Mouse (Mus musculus) gastrocnemius, postnatal 10 days (tissue): Measurements from ENCODE around the gene Iqgap1. TPM values are rescaled to one million over a fixed set of nuclear protein-coding genes. Genes with fewer than 3 reads are reported as not detected.

Experiments used
- DNase-seq: peaks from one replicate; pipeline ENCODE4 v3.0.0; 2021; ENCODE audit warnings: mixed read lengths
- long read RNA-seq, 2 experiments: library from polyadenylated mRNA; stranded (forward); transcript quantifications; one replicate each; pipeline ENCODE4 v2.0.0; 2021
- total RNA-seq, 2 experiments: library from RNA; stranded (reverse); gene quantifications; 2 replicates each; pipeline ENCODE4 v1.2.3; 2021

The Iqgap1 gene
- 10 to 100 TPM; 38.7 to 60.1 TPM for total RNA-seq
- long read RNA-seq, experiment 1, full-length matches to known transcripts: 9 of 19 reads
- long read RNA-seq, experiment 1, partial matches to known transcripts: 8 of 19 reads
- long read RNA-seq, experiment 1, other reads (novel, unspliced or antisense): 2 of 19 reads
- long read RNA-seq, experiment 2, full-length matches to known transcripts: 7 of 18 reads
- long read RNA-seq, experiment 2, partial matches to known transcripts: 7 of 18 reads
- long read RNA-seq, experiment 2, other reads (novel, unspliced or antisense): 4 of 18 reads

- no peak for DNase-seq
Observed at GRCm38 (mm10) chr7:80825843-80826403, at the start of gene Iqgap1. Iqgap1 (minus strand) TSS chr7:80825974.

- DNase-seq: no peak
Observed at GRCm38 (mm10) chr7:80873631-80874030, 47.9 kb upstream of the Iqgap1 start.

GRCm38 (mm10) chr7:80873038-80873437, 47.3 kb upstream of the Iqgap1 start:
- DNase-seq: no peak

GRCm38 (mm10) chr7:80868686-80869085, 42.9 kb upstream of the Iqgap1 start:
- no peak for DNase-seq

GRCm38 (mm10) chr7:80866514-80867147, 40.9 kb upstream of the Iqgap1 start:
- no peak for DNase-seq

GRCm38 (mm10) chr7:80865521-80865920, 39.7 kb upstream of the Iqgap1 start:
- no peak for DNase-seq

GRCm38 (mm10) chr7:80864831-80865230, 39.1 kb upstream of the Iqgap1 start:
- DNase-seq: no peak

GRCm38 (mm10) chr7:80864151-80864550, 38.4 kb upstream of the Iqgap1 start:
- DNase-seq: no peak

- DNase-seq: no peak
Observed at GRCm38 (mm10) chr7:80863520-80863919, 37.7 kb upstream of the Iqgap1 start.

- no peak for DNase-seq
Observed at GRCm38 (mm10) chr7:80862475-80862874, 36.7 kb upstream of the Iqgap1 start.

GRCm38 (mm10) chr7:80860729-80861274, 35.0 kb upstream of the Iqgap1 start, which contains the start of gene Zscan2:
Zscan2 (plus strand) TSS chr7:80860920.
- DNase-seq: peak; percentile 75

- DNase-seq: peak; percentile 26
Observed at GRCm38 (mm10) chr7:80860227-80860626, 34.5 kb upstream of the Iqgap1 start.

- peak; percentile 80 for DNase-seq
Observed at GRCm38 (mm10) chr7:80857181-80857580, 31.4 kb upstream of the Iqgap1 start.

GRCm38 (mm10) chr7:80855316-80855715, 29.5 kb upstream of the Iqgap1 start:
- DNase-seq: no peak

GRCm38 (mm10) chr7:80853218-80853617, 27.4 kb upstream of the Iqgap1 start:
- DNase-seq: no peak

- no peak for DNase-seq
Observed at GRCm38 (mm10) chr7:80850520-80850919, 24.7 kb upstream of the Iqgap1 start.

GRCm38 (mm10) chr7:80849710-80850109, 23.9 kb upstream of the Iqgap1 start:
- no peak for DNase-seq

GRCm38 (mm10) chr7:80849267-80849666, 23.5 kb upstream of the Iqgap1 start:
- DNase-seq: no peak

- no peak for DNase-seq
Observed at GRCm38 (mm10) chr7:80846709-80847108, 20.9 kb upstream of the Iqgap1 start.

- DNase-seq: no peak
Observed at GRCm38 (mm10) chr7:80846280-80846678, 20.5 kb upstream of the Iqgap1 start.

GRCm38 (mm10) chr7:80845621-80846279, 20.0 kb upstream of the Iqgap1 start:
- no peak for DNase-seq

GRCm38 (mm10) chr7:80844691-80845090, 18.9 kb upstream of the Iqgap1 start:
- DNase-seq: no peak
